13 mouse cellular contexts compared by ENCODE assay signal in the genomic region with DNA sequence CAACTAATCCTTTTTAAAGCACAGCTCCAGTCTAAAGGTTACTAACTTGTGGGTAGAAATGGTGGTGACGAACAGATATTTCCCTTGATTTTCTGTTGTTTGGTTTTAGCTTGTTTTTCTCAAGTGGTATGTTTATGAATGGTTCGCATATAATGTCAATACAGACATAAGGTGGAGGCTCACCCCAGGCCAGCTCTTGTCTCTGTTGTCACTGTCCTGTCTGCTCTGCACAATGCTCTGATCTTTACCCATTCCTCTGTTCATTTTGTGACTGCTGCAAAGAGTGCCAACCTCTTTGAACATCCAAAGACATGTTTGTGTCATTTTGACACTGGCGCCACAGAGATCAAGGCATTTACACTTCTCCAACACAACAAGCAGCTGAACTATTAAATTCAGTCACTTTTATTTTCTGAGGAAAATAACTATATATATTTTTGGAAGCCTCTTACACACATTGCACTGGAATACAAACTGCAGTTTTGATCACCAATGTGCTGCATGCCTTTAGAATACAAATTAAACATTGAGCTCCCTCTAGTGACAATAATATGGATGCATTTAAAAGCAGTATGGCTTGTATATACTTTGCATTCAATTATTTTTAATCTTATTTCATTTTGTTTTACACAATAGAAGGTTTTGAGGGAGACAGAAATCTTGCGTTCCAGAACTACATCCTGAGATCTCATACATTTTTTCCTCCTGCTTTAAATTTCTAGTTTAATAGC.
DNase-seq lines count a peak whose midpoint lies in the region; ATAC-seq and TF ChIP-seq lines count a peak whose summit lies in the region.
"Had no signal": no experiment of that assay in that cellular context is flagged by ENCODE, and none has a peak within 500 bp of the region (broad histone marks: within the 10 kb centered on the region; RNA-seq: fewer than 3 reads in every experiment).

No protein-coding gene starts in this region.

- ATAC-seq in lung, postnatal 0 days: no peak
- ATAC-seq: Patski had no signal

- no peaks in the 10 kb centered on the region for H3K36me3 ChIP-seq in heart, adult 2 months (ENCODE audit: control insufficient read depth, insufficient read depth, low read length)
- H3K36me3 ChIP-seq in lung, postnatal 0 days (ENCODE audit: insufficient read depth, low read length): no peaks in the 10 kb centered on the region
- H3K36me3 ChIP-seq: hindbrain, embryonic 10.5 days; stomach, embryonic 15.5 days had no signal

- H3K4me3 ChIP-seq in heart, adult 2 months: no peak overlapping the region
- H3K4me3 ChIP-seq in lung, postnatal 0 days (ENCODE audit: low read depth, low read length): no peak overlapping the region
- H3K4me3 ChIP-seq: hindbrain, embryonic 10.5 days; myocyte; stomach, embryonic 15.5 days had no signal

- 82% methylated on average over 4 of the region's 4 CpGs for WGBS in heart, adult 2 months
- 70% methylated on average over 4 of the region's 4 CpGs for WGBS in lung, postnatal 0 days

- no peak for TF ChIP-seq EP300 in heart, adult 2 months (IDR thresholded peaks at IDR 0.05; ENCODE audit: insufficient read depth, low read depth, low read length)
- no peak for TF ChIP-seq EP300 in lung, postnatal 0 days (IDR thresholded peaks at IDR 0.05)

- H3K9me3 ChIP-seq in lung, postnatal 0 days (ENCODE audit: low read length): no peaks in the 10 kb centered on the region
- H3K9me3 ChIP-seq: hindbrain, embryonic 10.5 days; stomach, embryonic 15.5 days had no signal

- intact Hi-C loops in heart, adult 2 months (cut with DNase I): loop anchor here (1.0 kb wide), 1 partner anchor 82 kb away; no protein-coding TSS in a partner anchor
- intact Hi-C loops in heart, postnatal 14 days (cut with DNase I): loop anchor here (5.0 kb wide), 1 partner anchor 82 kb away; no protein-coding TSS in a partner anchor

- TF ChIP-seq CTCF in heart, adult 2 months (IDR thresholded peaks at IDR 0.05): peak; percentile 72
- peak; percentile 68 for TF ChIP-seq CTCF in lung, postnatal 0 days (IDR thresholded peaks at IDR 0.05)

- no peaks in the 10 kb centered on the region for H3K4me1 ChIP-seq in heart, adult 2 months (ENCODE audit: control insufficient read depth, insufficient read depth, low read length)
- no peaks in the 10 kb centered on the region for H3K4me1 ChIP-seq in lung, postnatal 0 days (ENCODE audit: insufficient read depth, low read depth, low read length)
- H3K4me1 ChIP-seq: hindbrain, embryonic 10.5 days; stomach, embryonic 15.5 days had no signal

- no peak overlapping the region for H3K27ac ChIP-seq in heart, adult 2 months
- H3K27ac ChIP-seq in lung, postnatal 0 days (ENCODE audit: low read length): no peak overlapping the region
- H3K27ac ChIP-seq: hindbrain, embryonic 10.5 days; stomach, embryonic 15.5 days had no signal

- no peak for TF ChIP-seq POLR2A in heart, adult 2 months (IDR thresholded peaks at IDR 0.05; ENCODE audit: insufficient read depth, low read depth, low read length)

- no peak overlapping the region for H3K9ac ChIP-seq in heart, adult 2 months (ENCODE audit: low read depth, low read length)
- H3K9ac ChIP-seq in lung, postnatal 0 days (replicated peaks; ENCODE audit: low read depth): no peak overlapping the region
- H3K9ac ChIP-seq: stomach, embryonic 15.5 days had no signal

- no peak for DNase-seq in heart, adult 2 months
- DNase-seq in heart, adult 18-20 months: no peak
- peak; percentile 76 for DNase-seq in lung, postnatal 0 days (ENCODE audit: low spot score)
- DNase-seq in lung, adult 18-20 months: no peak
- DNase-seq in brain, adult 2 months (ENCODE audit: low read depth, low spot score): peak; percentile 56
- DNase-seq in retina, embryonic 14.5 days (ENCODE audit: low spot score): peak; percentile 30
- DNase-seq in ovary, postnatal 14 days (ENCODE audit: low spot score): no peak
- no peak for DNase-seq in heart, postnatal 14 days
- DNase-seq: left cerebral cortex, postnatal 4 days had no signal

- no peak overlapping the region for H3K4me2 ChIP-seq in lung, postnatal 0 days (replicated peaks; ENCODE audit: low read depth, low read length)
- H3K4me2 ChIP-seq: stomach, embryonic 15.5 days had no signal

- H3K27me3 ChIP-seq in heart, adult 2 months (ENCODE audit: control insufficient read depth, insufficient read depth, low read length): no peaks in the 10 kb centered on the region
- H3K27me3 ChIP-seq in lung, postnatal 0 days (replicated peaks; ENCODE audit: insufficient read depth, low read length): no peaks in the 10 kb centered on the region
- H3K27me3 ChIP-seq: Patski; stomach, embryonic 15.5 days had no signal

- no peaks in the 10 kb centered on the region for H3K79me2 ChIP-seq in heart, adult 2 months (replicated peaks; ENCODE audit: control insufficient read depth, insufficient read depth, low read length)

Comparison
In these comparisons a context has a peak if more than half of its experiments do, and no peak if none do; other contexts are left out.
1. DNase-seq: peak in lung, postnatal 0 days (single experiment), brain, adult 2 months (single experiment) and retina, embryonic 14.5 days (single experiment); none in heart, adult 2 months (0 of 2), heart, adult 18-20 months (0 of 2), lung, adult 18-20 months (0 of 2), ovary, postnatal 14 days (single experiment) and heart, postnatal 14 days (0 of 2).